Mouse (Mus musculus): ENCODE measurements around the gene Cep95. TPM values are rescaled to one million over a fixed set of nuclear protein-coding genes. Genes with fewer than 3 reads are reported as not detected.

Gene Cep95
- polyA plus RNA-seq, 1 experiment from 2014 or later, result 16.2 TPM

GRCm38 (mm10) chr11:106751039-106752018, 37.7 kb upstream of the Cep95 start, which contains the start of gene Milr1:
Gene Milr1 (plus strand): TSS chr11:106751226.
- Histone ChIP-seq H3K4me3 (ENCODE audit: low read depth, low read length) (no peak within 1 kb of the TSS), H3K9ac (ENCODE audit: low read depth, low read length) (no peak within 1 kb of the TSS), H3K36me3 (ENCODE audit: control insufficient read depth, insufficient read depth, low read length) (no peaks in the 10 kb centered on the region), H3K4me2 (ENCODE audit: low read length) (no peak within 1 kb of the TSS), H3K4me1 (ENCODE audit: control insufficient read depth, insufficient read depth, low read length) (no peaks in the 10 kb centered on the region), H3K9me3 (replicated peaks; ENCODE audit: control insufficient read depth, low read length, poor library complexity, severe bottlenecking) (no peaks in the 10 kb centered on the region), H3K27ac (ENCODE audit: low read length) (no peak within 1 kb of the TSS), H3K27me3 (ENCODE audit: control insufficient read depth, insufficient read depth, low read depth, low read length) (no peaks in the 10 kb centered on the region)
- WGBS, result 91% methylated on average over 17 of the region's 17 CpGs
- no peak for ATAC-seq

GRCm38 (mm10) chr11:106752103-106752502, 36.9 kb upstream of the Cep95 start:
- Histone ChIP-seq H3K27me3 (ENCODE audit: control insufficient read depth, insufficient read depth, low read depth, low read length) (no peaks in the 10 kb centered on the region), H3K4me2 (ENCODE audit: low read length) (no peak overlapping the region), H3K27ac (ENCODE audit: low read length) (no peak overlapping the region), H3K4me3 (ENCODE audit: low read depth, low read length) (no peak overlapping the region), H3K4me1 (ENCODE audit: control insufficient read depth, insufficient read depth, low read length) (no peaks in the 10 kb centered on the region), H3K36me3 (ENCODE audit: control insufficient read depth, insufficient read depth, low read length) (no peaks in the 10 kb centered on the region), H3K9ac (ENCODE audit: low read depth, low read length) (no peak overlapping the region), H3K9me3 (replicated peaks; ENCODE audit: control insufficient read depth, low read length, poor library complexity, severe bottlenecking) (no peaks in the 10 kb centered on the region)
- no peak for ATAC-seq
- WGBS, result 92% methylated on average over 7 of the region's 7 CpGs

GRCm38 (mm10) chr11:106753314-106753713, 35.7 kb upstream of the Cep95 start:
- Histone ChIP-seq H3K27ac (ENCODE audit: low read length) (no peak overlapping the region), H3K36me3 (ENCODE audit: control insufficient read depth, insufficient read depth, low read length) (no peaks in the 10 kb centered on the region), H3K9ac (ENCODE audit: low read depth, low read length) (no peak overlapping the region), H3K4me1 (ENCODE audit: control insufficient read depth, insufficient read depth, low read length) (no peaks in the 10 kb centered on the region), H3K4me2 (ENCODE audit: low read length) (no peak overlapping the region), H3K27me3 (ENCODE audit: control insufficient read depth, insufficient read depth, low read depth, low read length) (no peaks in the 10 kb centered on the region), H3K4me3 (ENCODE audit: low read depth, low read length) (no peak overlapping the region), H3K9me3 (replicated peaks; ENCODE audit: control insufficient read depth, low read length, poor library complexity, severe bottlenecking) (no peaks in the 10 kb centered on the region)
- no peak for ATAC-seq
- whole genome bisulfite sequencing, result 86% methylated on average over 6 of the region's 6 CpGs

- ATAC-seq, result no peak
- H3K4me1 ChIP-seq (ENCODE audit: control insufficient read depth, insufficient read depth, low read length), result no peaks in the 10 kb centered on the region
- H3K9ac ChIP-seq (ENCODE audit: low read depth, low read length), result no peak overlapping the region
- H3K27ac ChIP-seq (ENCODE audit: low read length), result no peak overlapping the region
- H3K27me3 ChIP-seq (ENCODE audit: control insufficient read depth, insufficient read depth, low read depth, low read length), result no peaks in the 10 kb centered on the region
- H3K9me3 ChIP-seq (replicated peaks; ENCODE audit: control insufficient read depth, low read length, poor library complexity, severe bottlenecking), result no peaks in the 10 kb centered on the region
- H3K36me3 ChIP-seq (ENCODE audit: control insufficient read depth, insufficient read depth, low read length), result no peaks in the 10 kb centered on the region
- WGBS, result 22% methylated on average over 5 of the region's 5 CpGs
- H3K4me3 ChIP-seq (ENCODE audit: low read depth, low read length), result no peak overlapping the region
- no peak overlapping the region for H3K4me2 ChIP-seq (ENCODE audit: low read length)
These were observed 33.5 kb upstream of the Cep95 start for GRCm38 (mm10) chr11:106755583-106755982.

GRCm38 (mm10) chr11:106759028-106759427, 30.0 kb upstream of the Cep95 start:
- H3K27me3 ChIP-seq (ENCODE audit: control insufficient read depth, insufficient read depth, low read depth, low read length), result no peaks in the 10 kb centered on the region
- H3K27ac ChIP-seq (ENCODE audit: low read length), result no peak overlapping the region
- 97% methylated on average over 3 of the region's 3 CpGs for WGBS
- no peaks in the 10 kb centered on the region for H3K9me3 ChIP-seq (replicated peaks; ENCODE audit: control insufficient read depth, low read length, poor library complexity, severe bottlenecking)
- no peak overlapping the region for H3K4me2 ChIP-seq (ENCODE audit: low read length)
- no peak overlapping the region for H3K9ac ChIP-seq (ENCODE audit: low read depth, low read length)
- no peaks in the 10 kb centered on the region for H3K36me3 ChIP-seq (ENCODE audit: control insufficient read depth, insufficient read depth, low read length)
- H3K4me3 ChIP-seq (ENCODE audit: low read depth, low read length), result no peak overlapping the region
- H3K4me1 ChIP-seq (ENCODE audit: control insufficient read depth, insufficient read depth, low read length), result no peaks in the 10 kb centered on the region
- no peak for ATAC-seq

GRCm38 (mm10) chr11:106760511-106760910, 28.5 kb upstream of the Cep95 start:
- Histone ChIP-seq H3K4me3 (ENCODE audit: low read depth, low read length) (no peak overlapping the region), H3K4me1 (ENCODE audit: control insufficient read depth, insufficient read depth, low read length) (no peaks in the 10 kb centered on the region), H3K9me3 (replicated peaks; ENCODE audit: control insufficient read depth, low read length, poor library complexity, severe bottlenecking) (no peaks in the 10 kb centered on the region), H3K27ac (ENCODE audit: low read length) (no peak overlapping the region), H3K4me2 (ENCODE audit: low read length) (no peak overlapping the region), H3K9ac (ENCODE audit: low read depth, low read length) (no peak overlapping the region), H3K36me3 (ENCODE audit: control insufficient read depth, insufficient read depth, low read length) (no peaks in the 10 kb centered on the region), H3K27me3 (ENCODE audit: control insufficient read depth, insufficient read depth, low read depth, low read length) (no peaks in the 10 kb centered on the region)
- ATAC-seq, result no peak
- WGBS, result 90% methylated on average over 5 of the region's 5 CpGs

- whole genome bisulfite sequencing, result 52% methylated on average over 5 of the region's 5 CpGs
- no peak overlapping the region for H3K27ac ChIP-seq (ENCODE audit: low read length)
- H3K4me1 ChIP-seq (ENCODE audit: control insufficient read depth, insufficient read depth, low read length), result no peaks in the 10 kb centered on the region
- ATAC-seq, result no peak
- peaks cover 3% of the 10 kb centered on the region for H3K36me3 ChIP-seq (ENCODE audit: control insufficient read depth, insufficient read depth, low read length)
- H3K4me3 ChIP-seq (ENCODE audit: low read depth, low read length), result no peak overlapping the region
- H3K27me3 ChIP-seq (ENCODE audit: control insufficient read depth, insufficient read depth, low read depth, low read length), result no peaks in the 10 kb centered on the region
- H3K9me3 ChIP-seq (replicated peaks; ENCODE audit: control insufficient read depth, low read length, poor library complexity, severe bottlenecking), result no peaks in the 10 kb centered on the region
- H3K9ac ChIP-seq (ENCODE audit: low read depth, low read length), result no peak overlapping the region
- H3K4me2 ChIP-seq (ENCODE audit: low read length), result no peak overlapping the region
These were observed 26.8 kb upstream of the Cep95 start for GRCm38 (mm10) chr11:106762139-106762799.

- Histone ChIP-seq H3K27me3 (ENCODE audit: control insufficient read depth, insufficient read depth, low read depth, low read length) (no peaks in the 10 kb centered on the region), H3K4me2 (ENCODE audit: low read length) (no peak overlapping the region), H3K9ac (ENCODE audit: low read depth, low read length) (no peak overlapping the region), H3K36me3 (ENCODE audit: control insufficient read depth, insufficient read depth, low read length) (peaks cover 7% of the 10 kb centered on the region), H3K4me1 (ENCODE audit: control insufficient read depth, insufficient read depth, low read length) (no peaks in the 10 kb centered on the region), H3K4me3 (ENCODE audit: low read depth, low read length) (no peak overlapping the region), H3K27ac (ENCODE audit: low read length) (no peak overlapping the region), H3K9me3 (replicated peaks; ENCODE audit: control insufficient read depth, low read length, poor library complexity, severe bottlenecking) (no peaks in the 10 kb centered on the region)
- 81% methylated on average over 9 of the region's 9 CpGs for WGBS
- ATAC-seq, result no peak
These were observed 26.3 kb upstream of the Cep95 start for GRCm38 (mm10) chr11:106762800-106763185.

- 97% methylated on average over 4 of the region's 4 CpGs for WGBS
- Histone ChIP-seq H3K9me3 (replicated peaks; ENCODE audit: control insufficient read depth, low read length, poor library complexity, severe bottlenecking) (no peaks in the 10 kb centered on the region), H3K4me3 (ENCODE audit: low read depth, low read length) (no peak overlapping the region), H3K9ac (ENCODE audit: low read depth, low read length) (no peak overlapping the region), H3K27ac (ENCODE audit: low read length) (no peak overlapping the region), H3K4me2 (ENCODE audit: low read length) (no peak overlapping the region), H3K4me1 (ENCODE audit: control insufficient read depth, insufficient read depth, low read length) (no peaks in the 10 kb centered on the region), H3K36me3 (ENCODE audit: control insufficient read depth, insufficient read depth, low read length) (peaks cover 10% of the 10 kb centered on the region), H3K27me3 (ENCODE audit: control insufficient read depth, insufficient read depth, low read depth, low read length) (no peaks in the 10 kb centered on the region)
- ATAC-seq, result no peak
These were observed 22.4 kb upstream of the Cep95 start for GRCm38 (mm10) chr11:106766611-106767162.
